Mouse (Mus musculus): ENCODE measurements around the gene Bspry.
A peak's percentile ranks its signal among the peaks of the same experiment; 100 is the strongest.
"Not testable (repeated sequence)": the region's sequence is repeated elsewhere in the genome, so short reads cannot be mapped to it uniquely, and the experiment has no call there.

The Bspry gene

DNA sequence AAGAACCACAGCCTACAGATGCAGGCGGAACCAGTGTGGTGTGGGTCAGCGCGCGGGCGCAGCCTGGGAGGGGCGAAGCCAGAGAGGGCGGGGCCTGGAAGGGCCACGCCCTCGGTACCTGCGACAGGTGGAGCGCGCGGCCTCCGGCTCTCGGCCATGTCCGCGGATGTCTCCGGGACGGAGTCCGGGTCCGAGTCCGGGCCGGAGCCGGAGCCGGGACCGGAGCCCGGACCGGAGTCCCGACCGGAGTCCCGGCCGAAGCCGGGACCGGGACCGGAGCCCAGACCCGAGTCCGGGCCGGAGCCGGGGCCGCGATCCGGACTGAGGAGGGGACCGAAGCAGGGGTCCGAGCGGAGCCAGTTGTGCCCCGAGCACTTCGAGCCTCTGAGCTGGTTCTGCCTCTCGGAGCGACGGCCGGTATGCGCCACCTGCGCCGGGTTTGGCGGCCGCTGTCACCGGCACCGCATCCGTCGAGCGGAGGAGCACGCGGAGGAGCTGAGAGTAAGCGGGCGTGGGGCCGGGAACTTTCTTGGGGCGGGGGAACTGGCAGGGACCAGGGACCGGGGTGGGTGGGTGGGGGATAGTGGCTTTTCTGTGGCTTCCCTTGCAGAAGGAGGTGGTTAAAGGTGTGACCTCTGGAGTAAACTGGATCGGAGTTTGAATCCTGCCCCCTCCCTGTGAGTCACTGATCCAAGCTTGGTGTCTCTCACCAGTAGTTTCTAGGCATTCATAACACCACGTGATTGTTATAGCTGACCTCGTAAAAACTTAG, at the start of gene Bspry:
Gene Bspry (plus strand): TSS at position 117 of the 772 bp plus-strand sequence.
- peak; percentile 60 to 69 for DNase-seq (ENCODE audit: low spot score in 2 of 2)

DNA sequence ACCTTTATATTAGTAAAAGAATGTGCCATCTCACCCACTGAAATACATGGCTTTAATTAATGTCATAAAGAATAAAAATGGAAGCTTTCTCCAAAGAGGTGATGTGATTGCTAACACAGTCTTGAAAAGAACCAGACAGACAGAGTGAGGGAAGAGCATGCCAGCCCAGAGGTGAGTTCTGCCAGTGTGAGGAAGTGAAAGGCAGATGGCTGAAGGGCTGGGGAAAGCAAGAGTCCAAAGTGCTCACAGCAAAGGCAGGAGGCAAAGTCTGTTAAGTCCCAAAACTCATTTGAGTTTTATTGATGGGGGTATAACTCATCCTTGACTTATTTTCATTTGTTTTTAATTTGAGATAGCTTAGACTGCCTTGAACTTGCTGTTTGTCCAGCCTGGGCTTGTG, 49.2 kb upstream of the Bspry start:
- DNase-seq (ENCODE audit: low spot score in 2 of 2) = no peak

DNA sequence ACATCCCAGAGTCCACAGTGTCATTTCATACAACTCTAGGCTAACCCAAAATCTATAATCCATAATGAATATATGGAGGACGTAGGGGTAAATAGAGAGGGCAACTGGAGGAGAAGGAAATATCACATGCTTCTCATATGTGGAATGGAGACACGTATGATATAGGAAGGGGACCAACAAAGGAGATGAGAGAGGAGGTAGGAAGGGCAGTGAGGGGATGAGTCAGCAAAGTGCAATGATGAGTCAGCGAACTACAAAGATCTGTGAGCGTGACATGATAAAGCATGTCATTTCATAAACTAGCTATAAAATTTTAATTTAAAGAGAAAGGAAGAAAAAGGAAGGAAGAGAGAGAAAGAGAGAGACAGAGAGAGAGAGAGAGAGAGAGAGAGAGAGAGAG, 48.3 kb upstream of the Bspry start:
- no peak for DNase-seq (ENCODE audit: low spot score in 2 of 2)

DNA sequence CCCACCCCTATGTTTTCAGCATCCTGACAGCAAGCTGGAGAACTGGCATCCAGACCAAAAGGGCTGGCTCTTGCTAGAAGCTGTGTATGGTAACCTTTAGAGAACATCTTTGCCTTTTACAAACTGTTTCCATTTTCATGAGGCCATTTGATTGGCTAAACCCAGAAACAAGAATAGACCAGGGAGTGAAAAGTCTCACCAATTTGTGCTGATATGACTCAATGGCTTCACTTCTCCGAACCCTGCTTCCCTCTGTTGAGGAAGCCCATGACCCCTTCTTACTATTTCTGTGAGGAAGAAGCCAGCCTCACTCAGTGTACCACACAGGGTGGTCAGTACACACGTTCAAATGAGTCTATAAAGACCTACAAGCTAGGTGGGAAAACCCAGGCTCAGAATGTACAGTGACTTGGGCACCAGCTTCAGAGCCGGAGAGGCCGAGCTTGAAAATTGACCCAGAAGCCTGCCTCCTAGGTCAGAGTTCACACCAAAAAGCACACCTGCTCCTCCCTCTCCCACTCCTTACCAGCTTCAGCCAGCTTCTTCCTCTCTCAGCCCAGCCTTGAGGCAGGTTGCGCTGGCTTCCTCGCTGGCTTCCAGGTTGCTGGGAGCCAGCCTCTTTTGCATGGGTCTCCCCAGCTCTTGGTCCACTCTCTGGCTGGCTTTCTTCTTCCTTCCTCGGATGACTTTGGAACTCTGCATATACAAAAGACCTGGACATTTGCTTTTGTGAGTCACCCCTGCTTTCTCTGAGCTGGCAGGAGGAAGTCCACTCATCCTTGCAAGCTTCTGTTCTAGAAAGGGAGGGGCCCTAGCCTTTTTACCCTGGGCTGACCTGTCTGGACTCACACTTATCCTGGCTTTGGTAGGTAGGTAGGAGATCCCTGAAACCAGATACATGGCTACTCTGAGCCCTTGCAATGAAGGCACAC, 45.6 kb upstream of the Bspry start:
- no peak for DNase-seq (ENCODE audit: low spot score in 2 of 2)

DNA sequence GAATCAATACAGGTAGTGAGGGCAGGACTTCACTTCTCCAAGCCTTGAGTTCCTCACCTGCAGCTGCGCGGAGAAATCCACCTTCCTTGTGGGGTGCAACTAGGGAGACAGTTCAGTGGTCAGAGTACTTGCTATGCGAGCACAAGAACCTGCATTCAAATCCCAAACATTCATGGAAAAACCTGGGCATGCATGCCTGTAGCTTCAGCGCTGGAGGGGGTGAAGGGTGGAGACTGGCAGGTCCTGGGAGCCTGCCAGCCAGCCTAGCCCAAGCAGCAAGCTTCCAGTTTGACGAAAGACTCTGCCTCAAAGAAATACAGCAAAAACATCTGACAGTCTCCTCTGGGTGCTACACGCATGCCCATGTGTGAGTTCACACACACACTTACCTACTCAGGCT, 44.8 kb upstream of the Bspry start, which contains the start of gene Rnf183:
Gene Rnf183 (minus strand): TSS at position 172 of the 400 bp plus-strand sequence.
- no peak for DNase-seq (ENCODE audit: low spot score in 2 of 2)

DNA sequence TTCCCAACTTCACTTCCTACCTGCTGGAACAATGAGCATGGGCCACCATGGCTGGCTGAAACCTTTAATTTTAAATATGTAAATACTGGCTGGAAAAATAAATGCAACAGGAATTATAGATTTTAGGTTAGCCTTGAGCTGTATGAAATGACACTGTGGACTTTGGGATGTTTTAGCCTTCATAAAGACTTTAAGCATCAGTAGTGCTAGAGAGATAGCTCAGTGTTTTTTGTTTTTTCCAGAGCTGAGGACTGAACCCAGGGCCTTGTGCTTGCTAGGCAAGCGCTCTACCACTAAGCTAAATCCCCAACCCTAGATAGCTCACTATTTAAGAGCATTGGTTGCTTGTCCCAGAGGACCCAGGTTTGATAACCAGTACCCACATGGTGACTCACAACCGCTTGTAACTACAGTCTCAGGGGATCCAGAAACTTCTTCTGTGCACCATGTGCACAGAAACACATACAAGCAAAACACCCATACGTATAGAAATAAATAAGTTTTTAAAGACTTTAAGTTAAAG, 42.5 kb upstream of the Bspry start:
- DNase-seq (ENCODE audit: low spot score in 2 of 2) = no peak

DNA sequence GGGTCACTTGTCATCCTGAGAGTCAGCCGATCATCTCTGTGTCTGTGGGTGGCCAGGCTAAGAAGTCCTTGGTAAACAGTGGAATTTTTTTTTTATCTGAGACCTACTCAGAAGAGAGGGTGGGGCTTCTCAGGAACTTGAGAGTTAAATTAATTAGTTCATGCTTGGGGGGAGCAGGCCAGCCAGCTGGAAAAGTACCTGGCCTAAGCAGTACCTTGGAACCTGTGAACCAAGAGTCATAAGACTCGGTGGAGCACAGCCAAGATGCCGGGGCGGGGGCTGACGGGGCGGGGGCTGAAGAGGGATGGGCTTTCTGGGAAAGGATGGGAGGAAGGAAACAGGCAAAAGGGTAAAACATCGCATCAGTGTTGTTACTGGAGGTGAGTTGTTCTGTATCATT, 42.0 kb upstream of the Bspry start:
- no peak for DNase-seq (ENCODE audit: low spot score in 2 of 2)

DNA sequence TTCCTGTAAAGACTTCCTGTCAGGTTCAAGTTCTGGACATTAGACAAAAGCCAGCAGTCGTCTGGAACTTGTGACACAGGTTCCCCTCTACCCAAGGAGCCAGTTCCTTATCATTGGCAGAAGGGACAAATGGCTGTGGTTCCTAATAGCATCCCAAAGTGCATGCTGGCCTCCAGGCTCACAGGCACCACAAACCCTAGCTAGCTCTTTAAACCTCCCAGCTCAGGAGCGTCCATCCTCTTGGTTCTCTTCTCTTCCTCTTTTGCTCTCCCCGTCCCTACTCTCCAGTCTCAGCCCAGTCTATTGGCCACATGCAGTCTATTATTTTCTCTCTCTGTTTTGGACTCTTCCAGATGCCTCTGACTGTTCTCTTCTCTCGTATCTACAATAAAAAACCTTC, 40.1 kb upstream of the Bspry start:
- no peak for DNase-seq (ENCODE audit: low spot score in 2 of 2)

DNA sequence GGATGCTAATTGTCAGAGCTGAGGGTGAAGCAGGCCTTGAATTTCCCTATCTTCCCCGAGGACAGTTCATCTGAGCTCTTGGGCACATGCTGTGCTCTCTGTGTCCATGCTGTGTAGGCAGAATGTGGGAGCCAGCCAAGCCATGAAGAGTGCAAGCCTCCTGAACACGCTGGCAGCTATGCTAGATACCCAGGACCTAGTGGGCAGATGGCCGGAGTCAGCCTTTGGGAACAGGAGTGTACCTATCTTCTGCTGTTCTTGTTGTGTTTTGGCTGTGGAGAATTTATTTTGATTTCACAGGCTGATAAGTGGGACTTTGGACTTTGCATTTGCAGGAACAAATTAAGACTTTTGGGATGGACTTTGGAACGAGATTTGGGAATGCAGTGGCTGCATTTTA, 39.3 kb upstream of the Bspry start:
- DNase-seq (ENCODE audit: low spot score in 2 of 2) = no peak

DNA sequence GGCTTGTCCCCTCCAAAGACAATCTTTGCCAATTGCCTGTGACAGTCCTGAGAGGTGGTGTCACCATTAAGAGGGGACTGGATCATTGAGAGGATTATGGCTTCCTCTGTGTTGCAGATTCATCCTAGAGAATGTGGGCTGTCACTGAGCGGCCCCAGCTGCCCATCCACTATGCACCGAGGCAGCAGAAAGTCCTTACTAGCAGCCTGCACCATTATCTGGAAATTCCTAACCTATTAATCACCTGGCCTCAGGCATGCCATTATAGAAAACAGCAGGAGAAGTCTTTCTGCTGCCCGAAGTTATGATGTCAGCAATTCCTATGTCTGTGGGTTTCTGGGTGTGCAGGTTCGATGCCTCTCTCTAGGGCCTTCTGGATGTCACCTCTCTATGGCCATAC, 38.9 kb upstream of the Bspry start:
- DNase-seq (ENCODE audit: low spot score in 2 of 2) = no peak

DNA sequence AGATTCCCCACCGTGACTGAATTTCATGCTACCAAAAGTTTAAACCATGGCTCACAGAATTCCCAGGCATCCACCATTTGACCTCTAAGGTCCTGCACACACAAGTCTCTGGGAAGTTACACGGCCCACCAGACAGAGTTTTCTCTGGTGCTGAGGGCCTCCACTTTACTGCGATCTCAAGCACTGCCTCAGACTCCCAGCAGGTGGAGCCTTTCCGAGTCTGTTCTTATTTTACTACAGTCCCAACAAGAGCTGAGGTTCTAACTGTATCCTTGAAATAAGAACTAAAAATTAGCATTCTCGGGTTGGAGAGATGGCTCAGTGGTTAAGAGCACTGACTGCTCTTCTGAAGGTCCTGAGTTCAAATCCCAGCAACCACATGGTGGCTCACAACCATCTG, 24.9 kb upstream of the Bspry start:
- DNase-seq (ENCODE audit: low spot score in 2 of 2) = peak; percentile 39 to 43

DNA sequence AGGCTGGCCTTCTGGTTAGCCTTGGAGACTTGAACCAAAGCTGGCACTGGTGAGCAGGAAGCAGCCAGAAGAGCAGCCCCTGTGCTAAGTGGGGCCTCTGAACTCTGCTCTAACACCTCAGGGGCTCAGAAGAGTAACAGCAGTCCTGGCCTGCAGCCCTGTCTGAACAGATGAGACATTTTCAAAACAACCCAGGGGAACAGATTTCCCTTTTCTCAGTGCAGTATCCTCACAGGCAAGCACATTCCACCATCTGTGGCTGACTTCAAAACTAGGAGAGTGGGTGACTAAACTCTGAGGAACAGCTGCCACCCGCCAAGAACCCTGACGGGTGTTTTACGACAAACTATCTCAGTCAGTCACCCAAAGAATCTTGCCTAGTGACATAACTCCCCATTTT, 20.8 kb upstream of the Bspry start:
- DNase-seq (ENCODE audit: low spot score in 2 of 2) = no peak

DNA sequence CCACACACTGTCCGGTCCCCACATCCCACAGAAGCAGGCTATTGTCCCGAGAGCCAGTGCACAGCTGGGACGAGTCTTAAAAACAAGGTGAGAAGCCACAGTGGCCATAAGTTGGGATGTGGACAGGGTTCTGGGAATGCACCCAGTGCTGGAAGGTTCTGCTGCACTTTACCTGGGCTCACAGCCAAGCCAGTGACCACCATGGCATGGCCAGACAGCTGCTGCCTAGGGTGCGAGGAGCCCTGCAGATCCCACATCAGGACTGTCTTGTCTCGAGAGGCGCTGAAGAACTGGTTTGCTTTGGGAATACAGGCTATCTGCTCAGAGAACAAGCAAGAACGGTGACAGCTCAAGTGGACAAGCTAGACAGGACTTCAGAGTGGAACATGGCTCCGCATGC, 19.5 kb upstream of the Bspry start:
- DNase-seq (ENCODE audit: low spot score in 2 of 2) = no peak

DNA sequence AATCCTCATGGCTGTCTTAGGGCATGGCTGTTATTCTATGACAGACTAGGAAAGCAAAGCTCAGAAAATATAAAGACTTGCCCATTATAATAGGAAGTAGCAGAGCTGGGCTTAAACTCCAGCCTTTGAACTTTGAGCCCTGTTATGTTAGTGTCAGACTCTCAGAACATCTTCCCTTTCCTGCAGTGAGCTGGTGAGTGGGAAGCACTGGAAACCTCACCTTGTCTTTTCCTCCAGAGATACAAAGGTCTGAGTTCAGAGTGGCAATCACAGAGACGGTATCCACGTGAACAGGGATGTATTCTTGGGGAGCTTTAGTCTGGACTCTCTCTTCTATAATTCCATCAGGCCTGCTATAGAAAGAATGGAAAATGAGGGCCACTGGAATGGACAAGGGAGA, 16.7 kb upstream of the Bspry start:
- DNase-seq (ENCODE audit: low spot score in 2 of 2) = no peak

DNA sequence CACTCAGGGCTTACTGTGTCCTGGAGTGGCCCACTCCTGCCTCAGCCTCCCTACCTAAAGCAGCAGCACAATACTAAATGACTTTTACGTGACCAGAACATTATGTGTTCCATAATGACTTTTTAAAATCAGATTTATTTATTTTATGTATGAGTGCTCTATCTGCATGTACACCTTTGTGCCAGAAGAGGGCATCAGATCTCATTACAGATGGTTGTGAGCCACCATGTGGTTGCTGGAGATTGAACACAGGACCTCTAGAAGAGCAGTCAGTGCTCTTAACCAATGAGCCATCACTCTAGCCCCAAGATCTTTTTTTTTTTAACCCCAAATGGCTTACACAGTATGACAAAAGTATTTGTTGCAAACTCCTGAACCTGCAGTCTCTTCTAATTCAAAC, 11.7 kb upstream of the Bspry start:
- DNase-seq (ENCODE audit: low spot score in 2 of 2) = peak in 1 of 2 experiments; percentile 11

DNA sequence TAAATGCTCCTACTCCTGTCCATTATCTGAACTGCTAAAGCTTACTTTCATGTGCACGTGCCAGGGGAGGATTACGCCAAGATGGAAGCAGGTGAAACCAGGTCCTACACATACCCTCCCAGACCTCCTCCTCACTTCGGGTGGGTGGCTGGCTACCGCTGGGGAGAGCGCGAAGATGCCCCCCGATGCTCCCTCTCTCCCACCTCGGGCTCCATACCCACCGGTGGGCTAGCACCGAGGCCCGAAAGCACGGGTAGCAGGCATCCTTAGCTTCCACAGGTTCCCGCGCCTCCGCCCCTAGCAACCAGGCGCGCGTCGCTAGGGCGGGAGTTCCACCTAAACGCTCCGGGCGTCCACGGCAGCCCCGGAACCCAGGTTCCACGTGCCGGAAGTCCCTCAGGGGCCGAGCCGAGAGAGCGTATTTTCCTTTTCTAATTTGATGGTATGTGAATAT, 9.2 kb upstream of the Bspry start, which contains the start of gene Wdr31:
Gene Wdr31 (minus strand): TSS at position 299 of the 454 bp plus-strand sequence.
- peak; percentile 55 to 71 for DNase-seq (ENCODE audit: low spot score in 2 of 2)

DNA sequence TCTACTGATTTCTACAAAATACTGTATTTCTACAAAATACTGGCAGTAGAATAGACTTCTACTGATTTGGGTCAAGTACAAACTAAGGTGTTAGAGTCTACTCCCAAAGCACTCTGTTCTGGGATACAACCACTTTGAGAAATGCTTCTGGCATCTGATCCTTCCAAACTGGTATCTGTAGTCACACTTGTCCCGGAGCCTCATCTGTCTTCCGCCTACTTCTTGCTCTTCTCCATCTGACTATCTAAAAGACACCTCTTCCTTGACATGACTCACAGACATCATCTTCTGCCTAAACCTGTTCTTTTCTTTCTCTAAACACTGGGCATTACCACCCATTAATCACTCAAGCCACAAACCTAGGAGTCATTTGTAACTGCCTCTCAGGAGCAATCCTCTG, 7.8 kb upstream of the Bspry start:
- no peak for DNase-seq (ENCODE audit: low spot score in 2 of 2)

DNA sequence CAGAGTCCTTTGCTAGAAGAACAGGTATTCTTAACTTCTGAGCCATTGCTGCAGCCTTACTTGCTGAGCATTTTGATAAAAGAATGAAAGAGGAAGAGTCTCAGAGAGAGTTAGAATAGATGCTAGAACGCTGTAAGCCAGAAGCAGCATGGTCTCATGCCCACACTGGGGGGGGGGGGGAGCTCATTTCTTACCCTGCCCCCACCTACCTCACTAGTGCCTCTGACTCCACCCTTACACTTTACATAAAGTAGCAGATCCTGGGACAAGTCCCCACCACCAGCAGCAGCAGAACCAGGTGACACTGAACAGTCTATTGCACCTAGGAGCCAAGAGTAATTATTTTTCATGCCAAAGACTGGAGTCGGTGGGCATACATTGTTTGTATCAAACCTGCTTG, 4.7 kb upstream of the Bspry start:
- DNase-seq (ENCODE audit: low spot score in 2 of 2) = no peak

DNA sequence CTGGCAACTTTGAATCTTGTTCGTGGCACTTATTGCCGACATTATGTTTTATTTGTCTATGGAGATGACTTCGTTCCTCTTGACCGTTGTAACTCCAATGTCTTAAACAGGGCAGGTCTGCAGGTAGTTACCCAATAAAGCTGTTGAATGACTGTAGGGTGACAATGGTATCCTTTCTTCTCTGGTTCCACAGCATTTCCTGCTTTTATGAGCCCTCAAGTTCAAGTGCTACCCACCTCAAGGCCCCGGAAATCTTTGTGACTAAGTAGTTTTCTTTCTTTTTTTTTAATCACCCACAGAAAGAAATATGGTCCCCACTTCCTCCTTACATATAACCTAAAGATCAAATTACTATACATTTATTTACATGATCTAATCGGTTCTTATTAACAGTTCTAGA, 4.1 kb upstream of the Bspry start:
- DNase-seq (ENCODE audit: low spot score in 2 of 2) = peak; percentile 15 to 36

DNA sequence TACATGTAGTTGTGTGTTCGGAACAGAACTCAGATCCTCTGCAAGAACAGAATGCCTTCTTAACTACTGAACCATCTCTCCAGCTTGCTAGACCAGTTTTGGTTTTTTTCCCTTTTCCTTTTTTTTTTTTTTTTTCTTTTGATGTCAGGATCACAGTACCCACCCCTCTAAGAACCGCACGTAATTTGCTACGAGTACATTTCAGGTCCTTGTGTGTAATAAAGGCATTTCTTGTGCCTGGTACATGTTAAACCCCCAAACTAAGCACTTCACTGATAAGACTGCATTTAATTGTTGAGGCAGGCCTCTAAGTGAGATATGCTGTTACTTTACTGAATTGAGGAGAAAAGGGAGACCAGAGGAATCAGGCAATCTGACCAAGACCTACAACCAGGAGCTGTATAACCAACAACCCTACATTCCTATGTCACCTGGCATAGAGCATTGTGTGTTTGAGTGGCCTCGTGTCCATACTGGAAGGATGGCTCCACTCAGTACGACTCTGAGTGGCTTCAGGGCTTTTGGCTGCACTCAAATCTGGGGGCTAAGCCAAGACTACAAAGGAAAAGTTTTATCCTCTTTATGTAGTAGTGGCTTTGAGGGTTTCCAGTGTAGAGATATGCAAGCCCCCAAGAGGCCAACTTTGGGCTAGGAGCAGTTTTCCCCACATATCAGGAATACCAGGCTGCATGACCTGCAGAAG, 2.2 kb upstream of the Bspry start:
- no peak for DNase-seq (ENCODE audit: low spot score in 2 of 2)

DNA sequence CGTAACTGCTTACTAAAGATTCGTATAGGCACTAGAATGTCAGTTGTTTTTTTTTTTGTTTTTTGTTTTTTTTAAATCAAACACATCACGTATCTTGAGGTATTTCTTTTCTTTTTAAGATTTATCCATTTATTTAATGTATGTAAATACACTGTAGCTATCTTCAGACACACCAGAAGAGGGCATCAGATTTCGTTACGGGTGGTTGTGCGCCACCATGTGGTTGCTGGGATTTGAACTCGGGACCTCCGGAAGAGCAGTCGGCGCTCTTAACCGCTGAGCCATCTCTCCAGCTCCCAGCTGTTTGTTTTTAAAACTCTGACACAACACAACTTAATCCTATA, 288 bp upstream of the Bspry start:
- not testable (repeated sequence) for DNase-seq (ENCODE audit: low spot score in 2 of 2)
